Mouse (Mus musculus): ENCODE data around the gene Plekha7. TPM values are rescaled to one million over a fixed set of nuclear protein-coding genes. Genes with fewer than 3 reads are reported as not detected.

Plekha7 gene
- total and polyA plus RNA-seq, 2 experiments: 2.3 to 2.9 TPM

- 76% methylated on average over 10 of the region's 10 CpGs for WGBS
- Histone ChIP-seq H3K27ac (replicated peaks; ENCODE audit: insufficient read depth, low read depth, low read length) (no peak overlapping the region), H3K4me3 (ENCODE audit: insufficient read depth, low read depth, low read length) (no peak overlapping the region), H3K36me3 (ENCODE audit: control insufficient read depth, insufficient read depth, low read length) (no peaks in the 10 kb centered on the region), H3K4me1 (ENCODE audit: control insufficient read depth, insufficient read depth, low read length) (peaks cover 12% of the 10 kb centered on the region), H3K79me2 (ENCODE audit: control insufficient read depth, insufficient read depth, low read length) (peaks cover 2% of the 10 kb centered on the region; the same call in 1 of the 2 replicates), H3K27me3 (ENCODE audit: control insufficient read depth, insufficient read depth, low read length) (no peaks in the 10 kb centered on the region), H3K9ac (ENCODE audit: low read depth, low read length) (no peak overlapping the region)
- no peak for TF ChIP-seq POLR2A (IDR thresholded peaks at IDR 0.05; ENCODE audit: extremely low read depth, insufficient read depth, low read length)
- no peak for TF ChIP-seq CTCF (IDR thresholded peaks at IDR 0.05; ENCODE audit: low read depth, low read length)
- no peak for DNase-seq (ENCODE audit: extremely low read depth, low read depth, low spot score)
These were observed 106.0 kb downstream of the Plekha7 start for GRCm38 (mm10) chr7:116202033-116202681.

DNA sequence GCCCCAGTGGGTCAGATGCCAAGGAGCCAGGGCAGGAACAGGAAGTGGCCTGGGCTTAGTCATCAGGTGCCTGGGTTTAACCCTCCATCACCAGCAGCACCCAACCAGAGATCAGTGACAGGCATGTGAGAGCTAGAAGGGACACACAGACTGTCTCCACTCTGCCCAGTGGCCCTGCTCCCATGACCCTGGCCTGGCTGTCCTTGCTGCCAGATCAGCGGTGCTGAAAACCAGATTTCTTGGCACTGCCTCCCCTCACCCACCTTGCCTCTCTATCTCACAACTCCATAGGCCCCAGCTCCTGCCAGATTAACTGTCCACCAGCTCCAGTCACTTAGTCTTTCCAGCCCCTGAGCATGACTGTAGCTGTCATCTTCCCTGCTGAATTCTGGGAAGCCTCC, 107.2 kb downstream of the Plekha7 start:
- H3K4me3 ChIP-seq (ENCODE audit: insufficient read depth, low read depth, low read length): no peak overlapping the region
- TF ChIP-seq CTCF (IDR thresholded peaks at IDR 0.05; ENCODE audit: low read depth, low read length) (no peak), POLR2A (IDR thresholded peaks at IDR 0.05; ENCODE audit: extremely low read depth, insufficient read depth, low read length) (no peak)
- no peak for DNase-seq (ENCODE audit: extremely low read depth, low read depth, low spot score)
- no peaks in the 10 kb centered on the region for H3K27me3 ChIP-seq (ENCODE audit: control insufficient read depth, insufficient read depth, low read length)
- no peak overlapping the region for H3K9ac ChIP-seq (ENCODE audit: low read depth, low read length)
- peaks cover 2% of the 10 kb centered on the region; the same call in 1 of the 2 replicates for H3K79me2 ChIP-seq (ENCODE audit: control insufficient read depth, insufficient read depth, low read length)
- WGBS: 14% methylated on average over 1 of the region's 1 CpGs
- no peaks in the 10 kb centered on the region for H3K36me3 ChIP-seq (ENCODE audit: control insufficient read depth, insufficient read depth, low read length)
- H3K27ac ChIP-seq (replicated peaks; ENCODE audit: insufficient read depth, low read depth, low read length): no peak overlapping the region
- peaks cover 10% of the 10 kb centered on the region for H3K4me1 ChIP-seq (ENCODE audit: control insufficient read depth, insufficient read depth, low read length)

DNA sequence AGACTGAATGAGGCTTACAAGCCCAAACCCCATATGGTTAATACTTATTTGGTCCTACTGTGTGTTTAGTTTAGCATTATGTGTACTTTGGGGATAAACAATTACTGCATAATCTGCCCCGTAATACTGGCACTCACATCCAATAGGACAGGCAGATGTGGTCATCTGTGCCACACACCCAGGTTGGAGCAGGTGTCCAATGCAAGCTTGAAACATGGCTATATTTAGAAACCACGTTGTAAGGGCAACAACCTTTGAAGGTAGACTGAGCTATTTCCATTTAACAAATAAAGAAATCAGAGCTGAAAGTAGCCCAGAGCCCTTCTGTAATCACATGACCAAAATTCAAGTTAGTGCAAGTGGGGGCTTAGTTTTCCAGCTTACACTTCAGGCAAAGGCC, 107.6 kb downstream of the Plekha7 start:
- Histone ChIP-seq H3K27me3 (ENCODE audit: control insufficient read depth, insufficient read depth, low read length) (no peaks in the 10 kb centered on the region), H3K4me1 (ENCODE audit: control insufficient read depth, insufficient read depth, low read length) (peaks cover 8% of the 10 kb centered on the region), H3K36me3 (ENCODE audit: control insufficient read depth, insufficient read depth, low read length) (no peaks in the 10 kb centered on the region), H3K4me3 (ENCODE audit: insufficient read depth, low read depth, low read length) (no peak overlapping the region), H3K79me2 (ENCODE audit: control insufficient read depth, insufficient read depth, low read length) (peaks cover 2% of the 10 kb centered on the region; the same call in 1 of the 2 replicates), H3K27ac (replicated peaks; ENCODE audit: insufficient read depth, low read depth, low read length) (no peak overlapping the region), H3K9ac (ENCODE audit: low read depth, low read length) (no peak overlapping the region)
- peak; percentile 51 for DNase-seq (ENCODE audit: extremely low read depth, low read depth, low spot score)
- TF ChIP-seq CTCF (IDR thresholded peaks at IDR 0.05; ENCODE audit: low read depth, low read length) (no peak), POLR2A (IDR thresholded peaks at IDR 0.05; ENCODE audit: extremely low read depth, insufficient read depth, low read length) (no peak)
- WGBS: 21% methylated on average over 2 of the region's 2 CpGs

DNA sequence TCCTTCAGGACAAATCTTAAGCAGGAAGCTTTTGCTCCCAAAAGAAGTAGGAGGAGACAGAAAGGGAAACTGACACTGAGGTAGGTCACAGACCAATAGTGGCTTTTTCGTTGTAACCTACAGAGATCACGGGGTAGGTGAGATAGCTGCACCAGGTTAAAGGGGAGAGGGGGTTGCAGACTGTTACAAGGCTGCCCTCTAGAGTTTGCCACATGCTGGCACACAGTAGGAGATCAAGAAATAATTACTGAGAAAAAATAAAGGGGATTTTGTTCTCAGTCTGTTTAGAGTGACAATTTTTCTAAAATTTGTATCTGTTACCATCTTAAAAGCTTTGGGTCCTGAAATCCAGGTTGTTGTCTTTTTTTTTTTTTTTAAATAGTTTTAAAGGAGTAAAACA, 109.3 kb downstream of the Plekha7 start:
- no peaks in the 10 kb centered on the region for H3K36me3 ChIP-seq (ENCODE audit: control insufficient read depth, insufficient read depth, low read length)
- no peak overlapping the region for H3K27ac ChIP-seq (replicated peaks; ENCODE audit: insufficient read depth, low read depth, low read length)
- 54% methylated on average over 2 of the region's 2 CpGs for WGBS
- no peaks in the 10 kb centered on the region for H3K27me3 ChIP-seq (ENCODE audit: control insufficient read depth, insufficient read depth, low read length)
- no peak overlapping the region for H3K4me3 ChIP-seq (ENCODE audit: insufficient read depth, low read depth, low read length)
- DNase-seq (ENCODE audit: extremely low read depth, low read depth, low spot score): no peak
- H3K4me1 ChIP-seq (ENCODE audit: control insufficient read depth, insufficient read depth, low read length): peaks cover 6% of the 10 kb centered on the region
- no peak overlapping the region for H3K9ac ChIP-seq (ENCODE audit: low read depth, low read length)
- TF ChIP-seq POLR2A (IDR thresholded peaks at IDR 0.05; ENCODE audit: extremely low read depth, insufficient read depth, low read length) (no peak), CTCF (IDR thresholded peaks at IDR 0.05; ENCODE audit: low read depth, low read length) (no peak)
- H3K79me2 ChIP-seq (ENCODE audit: control insufficient read depth, insufficient read depth, low read length): peaks cover 6% of the 10 kb centered on the region; the same call in 1 of the 2 replicates

- WGBS: 57% methylated on average over 7 of the region's 7 CpGs
- H3K36me3 ChIP-seq (ENCODE audit: control insufficient read depth, insufficient read depth, low read length): no peaks in the 10 kb centered on the region
- H3K4me1 ChIP-seq (ENCODE audit: control insufficient read depth, insufficient read depth, low read length): peaks cover 6% of the 10 kb centered on the region
- DNase-seq (ENCODE audit: extremely low read depth, low read depth, low spot score): no peak
- H3K79me2 ChIP-seq (ENCODE audit: control insufficient read depth, insufficient read depth, low read length): peaks cover 6% of the 10 kb centered on the region; the same call in 1 of the 2 replicates
- no peak overlapping the region for H3K27ac ChIP-seq (replicated peaks; ENCODE audit: insufficient read depth, low read depth, low read length)
- no peak for TF ChIP-seq POLR2A (IDR thresholded peaks at IDR 0.05; ENCODE audit: extremely low read depth, insufficient read depth, low read length)
- no peak for TF ChIP-seq CTCF (IDR thresholded peaks at IDR 0.05; ENCODE audit: low read depth, low read length)
- no peak overlapping the region for H3K9ac ChIP-seq (ENCODE audit: low read depth, low read length)
- H3K4me3 ChIP-seq (ENCODE audit: insufficient read depth, low read depth, low read length): no peak overlapping the region
- H3K27me3 ChIP-seq (ENCODE audit: control insufficient read depth, insufficient read depth, low read length): no peaks in the 10 kb centered on the region
These were observed 109.8 kb downstream of the Plekha7 start for GRCm38 (mm10) chr7:116198407-116198806.

DNA sequence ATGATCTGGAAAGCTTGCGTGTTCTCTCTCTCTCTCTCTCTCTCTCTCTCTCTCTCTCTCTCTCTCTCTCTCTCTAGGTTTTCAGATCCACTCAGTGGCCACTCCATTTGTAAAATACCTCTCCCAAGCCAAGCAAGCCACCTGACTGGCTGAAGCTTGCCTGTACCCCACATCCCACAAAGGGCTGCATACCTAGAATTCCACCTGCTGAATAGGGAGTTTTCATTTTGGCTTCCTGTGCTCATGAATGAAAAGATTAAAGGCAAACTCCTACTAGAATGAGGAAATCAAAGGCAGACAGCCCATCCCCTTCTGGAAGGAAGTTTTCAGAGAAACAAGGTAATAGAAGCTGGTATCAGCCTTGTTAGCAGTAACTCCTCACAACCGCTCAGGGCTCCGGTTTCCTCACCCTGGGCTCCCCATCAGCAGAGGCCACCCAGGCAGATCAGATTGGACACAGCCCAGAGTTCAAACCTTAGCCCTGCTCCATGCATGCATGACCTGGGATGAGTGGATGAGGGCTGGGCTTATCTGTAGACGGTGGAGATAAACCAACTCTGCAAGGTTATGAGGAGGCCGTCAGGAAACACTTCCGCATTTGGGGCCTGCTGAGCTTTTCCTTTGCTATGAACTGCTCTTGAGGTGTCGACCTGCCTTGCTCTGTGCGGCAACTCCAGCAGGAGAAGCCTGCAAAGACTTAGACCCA, 111.0 kb downstream of the Plekha7 start:
- H3K27me3 ChIP-seq (ENCODE audit: control insufficient read depth, insufficient read depth, low read length): no peaks in the 10 kb centered on the region
- 79% methylated on average over 8 of the region's 8 CpGs for WGBS
- H3K36me3 ChIP-seq (ENCODE audit: control insufficient read depth, insufficient read depth, low read length): no peaks in the 10 kb centered on the region
- TF ChIP-seq POLR2A (IDR thresholded peaks at IDR 0.05; ENCODE audit: extremely low read depth, insufficient read depth, low read length) (no peak), CTCF (IDR thresholded peaks at IDR 0.05; ENCODE audit: low read depth, low read length) (no peak)
- H3K9ac ChIP-seq (ENCODE audit: low read depth, low read length): no peak overlapping the region
- H3K4me3 ChIP-seq (ENCODE audit: insufficient read depth, low read depth, low read length): no peak overlapping the region
- H3K4me1 ChIP-seq (ENCODE audit: control insufficient read depth, insufficient read depth, low read length): peaks cover 6% of the 10 kb centered on the region
- peaks cover 6% of the 10 kb centered on the region; the same call in 1 of the 2 replicates for H3K79me2 ChIP-seq (ENCODE audit: control insufficient read depth, insufficient read depth, low read length)
- DNase-seq (ENCODE audit: extremely low read depth, low read depth, low spot score): no peak
- H3K27ac ChIP-seq (replicated peaks; ENCODE audit: insufficient read depth, low read depth, low read length): no peak overlapping the region
